ENCODE assay signal across 15 mouse cellular contexts in the genomic region with DNA sequence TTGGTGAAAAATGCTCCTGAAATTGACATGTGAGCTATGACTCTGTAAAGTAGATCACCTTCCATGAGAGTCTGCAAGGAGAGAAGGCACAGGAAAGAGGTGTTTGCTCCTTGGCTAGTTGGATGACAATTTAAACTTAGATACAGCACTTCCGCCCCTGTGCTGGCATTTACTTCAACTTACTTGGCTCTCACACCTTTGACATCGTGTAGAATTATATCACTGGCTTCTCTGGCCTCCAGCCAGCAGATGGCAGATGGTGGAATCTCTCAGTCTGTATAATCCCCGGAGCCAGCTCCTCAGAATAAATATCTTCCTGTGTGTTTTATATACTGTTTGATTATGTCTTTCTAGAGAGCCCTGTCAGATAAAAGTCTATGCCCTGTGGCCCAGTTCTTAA.
DNase-seq lines count a peak whose midpoint lies in the region; ATAC-seq lines count a peak whose summit lies in the region.
"Had no signal": no experiment of that assay in that cellular context is flagged by ENCODE, and none has a peak within 500 bp of the region (broad histone marks: within the 10 kb centered on the region; RNA-seq: fewer than 3 reads in every experiment).

No protein-coding gene starts in this region.

- no peak overlapping the region for H3K4me3 ChIP-seq in midbrain, embryonic 14.5 days (replicated peaks; ENCODE audit: low read depth, low read length)
- H3K4me3 ChIP-seq in midbrain, embryonic 10.5 days, result no peak overlapping the region
- H3K4me3 ChIP-seq: neural tube, embryonic 13.5 days had no signal

- no peaks in the 10 kb centered on the region for H3K27me3 ChIP-seq in midbrain, embryonic 14.5 days (ENCODE audit: control insufficient read depth, insufficient read depth, low read length)
- no peaks in the 10 kb centered on the region for H3K27me3 ChIP-seq in midbrain, embryonic 10.5 days (ENCODE audit: low read depth, poor library complexity, severe bottlenecking)
- H3K27me3 ChIP-seq: neural tube, embryonic 13.5 days had no signal

- H3K27ac ChIP-seq in midbrain, embryonic 14.5 days (replicated peaks; ENCODE audit: low read depth, low read length), result no peak overlapping the region
- H3K27ac ChIP-seq in midbrain, embryonic 10.5 days (replicated peaks), result no peak overlapping the region
- H3K27ac ChIP-seq: liver, embryonic 14.5 days; neural tube, embryonic 13.5 days had no signal

- intact Hi-C loops in left cerebral cortex, postnatal 14 days (cut with DNase I), result no loop called here

- no peak overlapping the region for H3K9ac ChIP-seq in midbrain, embryonic 14.5 days (replicated peaks; ENCODE audit: low read length)
- H3K9ac ChIP-seq: liver, embryonic 14.5 days; neural tube, embryonic 13.5 days had no signal

- no peak overlapping the region for H3K4me2 ChIP-seq in midbrain, embryonic 14.5 days (ENCODE audit: low read length)
- H3K4me2 ChIP-seq: neural tube, embryonic 13.5 days had no signal

- no peaks in the 10 kb centered on the region for H3K4me1 ChIP-seq in midbrain, embryonic 14.5 days (ENCODE audit: control insufficient read depth, insufficient read depth, low read length)
- H3K4me1 ChIP-seq in midbrain, embryonic 10.5 days, result no peaks in the 10 kb centered on the region
- H3K4me1 ChIP-seq: neural tube, embryonic 13.5 days had no signal

- DNase-seq in midbrain, embryonic 14.5 days, result peak; percentile 30
- DNase-seq in midbrain, embryonic 10.5 days (ENCODE audit: low spot score), result no peak
- DNase-seq in cerebellum, postnatal 14 days, result peak; percentile 88 to 91
- peak; percentile 65 to 80 for DNase-seq in left cerebral cortex, postnatal 14 days (ENCODE audit: low spot score in 2 of 2)
- DNase-seq in telencephalon, adult 2 months (ENCODE audit: low read depth, low spot score), result peak; percentile 40
- DNase-seq in layer of hippocampus, postnatal 10 days (ENCODE audit: low spot score in 2 of 2), result no peak
- no peak for DNase-seq in layer of hippocampus, postnatal 14 days (ENCODE audit: low spot score in 2 of 2)
- DNase-seq in urinary bladder, postnatal 10 days (ENCODE audit: low spot score), result no peak
- DNase-seq: adrenal gland, postnatal 10 days; heart, adult 11 months; layer of hippocampus, adult 9-11 months had no signal

- 74% methylated on average over 3 of the region's 3 CpGs for WGBS in midbrain, embryonic 14.5 days
- WGBS in midbrain, embryonic 10.5 days, result 82% methylated on average over 3 of the region's 3 CpGs

- ATAC-seq in midbrain, embryonic 14.5 days (ENCODE audit: low FRiP score, low TSS enrichment), result no peak
- ATAC-seq: CD4-positive, CD25-positive, alpha-beta regulatory T cell, adult 4 months; intestine, postnatal 0 days had no signal

- H3K9me3 ChIP-seq in midbrain, embryonic 14.5 days (ENCODE audit: control insufficient read depth, low read length), result no peaks in the 10 kb centered on the region
- no peaks in the 10 kb centered on the region for H3K9me3 ChIP-seq in midbrain, embryonic 10.5 days (replicated peaks)
- H3K9me3 ChIP-seq: neural tube, embryonic 13.5 days had no signal

- H3K36me3 ChIP-seq in midbrain, embryonic 14.5 days (ENCODE audit: control insufficient read depth, insufficient read depth, low read length), result no peaks in the 10 kb centered on the region
- no peaks in the 10 kb centered on the region for H3K36me3 ChIP-seq in midbrain, embryonic 10.5 days
- H3K36me3 ChIP-seq: neural tube, embryonic 13.5 days had no signal

Comparison
In these comparisons a context has a peak if more than half of its experiments do, and no peak if none do; other contexts are left out.
1. DNase-seq: peak in midbrain, embryonic 14.5 days (single experiment), cerebellum, postnatal 14 days (2 of 2), left cerebral cortex, postnatal 14 days (2 of 2) and telencephalon, adult 2 months (single experiment); none in midbrain, embryonic 10.5 days (single experiment), layer of hippocampus, postnatal 10 days (0 of 2), layer of hippocampus, postnatal 14 days (0 of 2) and urinary bladder, postnatal 10 days (single experiment).